Mouse (Mus musculus): Measurements from ENCODE around the gene Vmn1r1. TPM values are rescaled to one million over a fixed set of nuclear protein-coding genes. Genes with fewer than 3 reads are reported as not detected.
"Not testable (repeated sequence)": the region's sequence is repeated elsewhere in the genome, so short reads cannot be mapped to it uniquely, and the experiment has no call there.

Gene Vmn1r1
- not detected for polyA plus RNA-seq (2017; shearing (Covaris generic))

- ATAC-seq, result no peak
These were observed at the start of gene Vmn1r1 for GRCm38 (mm10) chr1:182164386-182164785. TSS of gene Vmn1r1 (minus strand) at chr1:182164486.

DNA sequence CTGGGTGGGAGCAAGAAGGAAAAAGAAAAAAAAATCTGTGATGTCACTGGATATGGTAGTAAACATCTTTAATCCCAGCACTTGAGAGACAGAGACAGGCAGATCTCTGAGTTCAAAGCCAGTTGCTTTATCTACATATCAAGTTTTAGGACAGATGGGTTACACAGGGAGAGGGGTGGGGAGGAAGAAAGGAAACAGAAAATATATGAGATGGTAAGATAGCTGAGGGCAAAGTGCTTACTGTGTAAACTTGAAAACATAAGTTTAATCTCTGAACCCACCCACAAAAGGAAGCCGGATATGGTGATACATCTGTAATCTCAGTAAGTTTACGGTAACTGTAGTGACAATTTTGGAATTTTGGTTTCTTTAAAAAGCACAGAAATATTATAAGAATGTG lies 46.0 kb upstream of the Vmn1r1 start:
- ATAC-seq, result no peak

DNA sequence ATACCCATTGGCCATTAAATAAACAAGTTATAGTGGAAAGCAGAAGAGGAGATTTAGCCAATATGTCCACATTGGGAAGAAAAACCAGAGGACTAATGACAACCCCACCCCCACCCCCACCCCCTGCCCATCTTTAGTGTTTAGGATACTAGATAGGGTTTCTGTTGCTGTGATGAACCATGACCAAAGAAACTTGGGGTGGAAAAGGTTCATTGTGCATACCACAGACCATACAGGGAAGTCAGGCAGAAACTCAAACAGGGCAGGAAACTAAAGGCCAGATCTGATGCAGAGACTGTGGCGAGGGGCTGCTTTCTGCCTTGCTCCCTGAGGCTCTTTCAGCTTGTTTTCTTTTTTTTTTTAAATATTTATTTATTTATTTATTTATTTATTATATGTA lies 28.3 kb upstream of the Vmn1r1 start:
- ATAC-seq, result no peak

DNA sequence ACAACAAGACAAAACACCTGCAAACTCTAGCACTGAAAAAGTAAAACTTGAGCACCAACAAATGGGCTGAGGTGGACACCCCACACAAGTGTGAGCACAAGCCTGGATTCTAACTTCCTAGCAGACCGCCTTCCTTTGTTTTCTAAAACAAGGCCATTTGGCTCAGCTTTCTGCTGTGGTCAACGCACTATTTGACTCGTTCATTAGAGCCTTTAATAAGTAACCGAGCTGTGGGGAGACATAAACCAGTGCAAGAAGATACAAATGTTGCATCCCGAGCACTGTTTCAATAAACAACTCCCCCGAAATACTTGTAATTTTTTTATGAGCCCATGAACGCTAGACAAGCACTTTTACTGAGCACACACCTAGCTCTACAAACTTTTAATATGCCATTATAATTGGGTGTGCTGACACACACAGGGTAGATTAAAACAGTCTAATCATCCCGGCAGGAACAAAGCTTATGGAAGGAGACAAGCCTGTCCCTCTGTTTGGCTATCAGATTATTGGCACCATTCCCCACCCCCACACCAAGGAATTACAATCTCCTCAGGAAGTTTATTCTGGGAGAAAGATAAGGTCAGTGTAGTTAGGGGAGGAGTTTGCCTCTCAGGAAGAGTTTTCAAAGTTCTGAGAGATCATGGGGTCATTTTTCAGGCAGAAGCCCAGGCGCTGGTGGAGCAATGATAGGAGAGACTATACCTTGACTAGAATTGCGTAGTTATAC lies 27.7 kb upstream of the Vmn1r1 start:
- ATAC-seq, result no peak

- no peak for ATAC-seq
These were observed 26.9 kb upstream of the Vmn1r1 start for GRCm38 (mm10) chr1:182191181-182191580.

GRCm38 (mm10) chr1:182189669-182190440 lies 25.6 kb upstream of the Vmn1r1 start:
- ATAC-seq, result no peak

DNA sequence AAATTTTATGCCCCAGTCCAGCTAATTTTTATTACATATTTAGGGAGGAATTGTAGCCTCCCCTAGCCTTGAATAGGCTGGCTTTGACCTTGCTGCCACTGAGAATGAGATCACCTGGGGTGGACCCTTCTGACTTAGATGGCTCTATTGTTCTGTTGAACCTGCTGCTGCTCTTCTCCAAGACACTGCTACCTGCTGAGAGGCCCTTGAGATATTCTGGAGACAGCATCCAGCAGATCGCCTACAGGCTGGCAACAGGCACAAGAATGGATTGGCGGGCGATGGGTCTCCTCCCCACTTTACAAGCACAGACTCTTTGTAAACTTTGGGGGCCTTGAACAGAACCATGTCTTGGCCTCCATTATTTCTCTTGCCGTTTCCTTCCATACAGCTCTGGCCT lies 18.2 kb upstream of the Vmn1r1 start:
- ATAC-seq, result not testable (repeated sequence)

GRCm38 (mm10) chr1:182181456-182182305 lies 17.4 kb upstream of the Vmn1r1 start:
- ATAC-seq, result no peak

DNA sequence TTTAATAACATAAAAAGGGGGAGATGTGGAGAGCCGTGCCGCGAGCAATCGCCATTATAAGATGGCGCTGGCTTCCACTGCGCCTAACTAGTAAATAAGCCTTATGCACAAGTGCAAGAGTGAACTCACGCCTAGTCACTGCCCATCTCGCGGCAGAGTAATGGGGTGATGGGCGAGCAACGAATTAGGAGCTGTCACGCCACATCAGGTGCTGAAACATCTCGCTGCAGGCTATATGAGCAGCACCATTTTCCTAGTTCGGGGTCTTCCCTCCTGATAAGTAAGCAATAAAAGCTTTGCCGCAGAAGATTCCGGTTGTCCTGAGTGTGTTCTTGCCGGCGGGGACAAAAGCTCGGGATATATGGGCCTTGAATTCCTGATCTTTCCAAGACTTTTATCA lies 12.7 kb upstream of the Vmn1r1 start:
- ATAC-seq, result not testable (repeated sequence)

DNA sequence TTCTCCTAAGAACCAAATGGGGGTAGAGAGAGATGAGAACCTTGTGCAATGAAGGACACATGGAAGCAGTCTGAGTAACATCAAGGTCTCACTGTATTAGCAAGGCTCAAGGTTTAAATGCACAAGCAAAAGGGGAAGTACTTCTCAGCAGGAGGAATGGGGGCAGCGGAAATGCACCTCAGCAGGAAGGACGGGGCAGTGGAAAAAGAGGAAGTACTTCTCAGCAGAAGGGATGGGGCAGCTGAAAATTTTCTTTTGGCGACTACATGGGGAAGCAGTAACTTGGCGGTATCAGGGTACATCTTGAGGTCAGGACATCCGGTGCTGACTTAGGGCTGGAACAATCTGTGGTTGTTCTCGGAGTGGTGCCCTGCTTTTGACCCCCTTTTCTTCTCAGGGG lies 5.9 kb upstream of the Vmn1r1 start:
- ATAC-seq, result not testable (repeated sequence)

DNA sequence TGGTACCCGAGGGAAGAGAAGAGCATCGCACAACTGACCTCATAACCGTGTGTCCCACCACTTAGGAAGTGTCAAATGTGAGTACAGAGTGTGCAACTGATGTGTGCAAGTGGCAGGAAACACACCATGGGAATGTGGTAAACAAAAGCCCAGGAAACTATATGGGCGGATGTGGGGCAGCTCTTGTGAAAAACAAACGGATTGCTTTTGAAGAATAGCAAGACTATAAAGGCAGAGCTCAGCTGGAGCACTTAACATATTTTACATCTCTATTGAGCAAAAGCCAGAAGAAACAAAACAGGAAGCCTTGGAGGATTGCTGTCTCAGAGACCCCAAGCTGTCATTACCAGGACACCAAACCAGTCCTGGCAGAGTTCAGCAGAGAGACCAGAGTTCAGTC lies 1.3 kb downstream of the Vmn1r1 start:
- ATAC-seq, result no peak

DNA sequence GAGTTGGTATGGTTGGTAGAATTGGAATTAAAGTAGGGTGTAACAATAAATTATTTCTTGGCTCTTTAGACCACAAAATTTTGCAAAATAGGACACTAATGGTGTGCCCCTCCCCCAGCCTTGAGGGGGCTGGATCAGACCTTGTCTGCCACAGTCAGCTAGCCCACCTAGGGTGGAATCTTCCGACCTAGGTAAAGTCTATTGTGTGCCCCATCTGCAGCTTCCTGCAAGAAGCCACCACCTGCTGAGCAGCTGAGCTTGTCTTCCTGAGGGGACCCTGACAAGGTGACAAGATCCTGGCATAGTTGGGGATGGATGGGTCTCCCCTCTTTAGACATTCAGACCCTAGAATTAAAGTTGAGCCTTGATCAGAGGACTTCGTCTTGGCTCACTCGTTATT lies 4.7 kb downstream of the Vmn1r1 start:
- no peak for ATAC-seq

DNA sequence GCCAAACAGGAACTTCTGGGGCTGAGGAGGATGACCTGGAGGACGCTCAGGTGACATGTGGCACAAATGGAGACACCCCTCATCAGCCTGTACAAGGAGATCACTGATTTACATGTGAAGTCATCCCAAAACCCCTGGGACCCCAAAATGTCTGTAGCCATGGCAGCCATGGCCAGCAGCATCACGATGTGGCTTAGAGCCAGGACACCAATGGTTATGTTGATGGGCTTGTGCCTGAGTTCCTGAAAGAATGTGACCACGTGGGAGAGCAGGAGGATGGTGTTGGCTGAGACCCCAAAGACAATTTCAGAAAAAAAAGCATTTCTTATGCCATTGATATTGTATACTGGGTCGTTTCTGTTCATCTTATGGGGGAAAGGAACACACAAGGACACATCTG lies 6.6 kb downstream of the Vmn1r1 start:
- no peak for ATAC-seq

DNA sequence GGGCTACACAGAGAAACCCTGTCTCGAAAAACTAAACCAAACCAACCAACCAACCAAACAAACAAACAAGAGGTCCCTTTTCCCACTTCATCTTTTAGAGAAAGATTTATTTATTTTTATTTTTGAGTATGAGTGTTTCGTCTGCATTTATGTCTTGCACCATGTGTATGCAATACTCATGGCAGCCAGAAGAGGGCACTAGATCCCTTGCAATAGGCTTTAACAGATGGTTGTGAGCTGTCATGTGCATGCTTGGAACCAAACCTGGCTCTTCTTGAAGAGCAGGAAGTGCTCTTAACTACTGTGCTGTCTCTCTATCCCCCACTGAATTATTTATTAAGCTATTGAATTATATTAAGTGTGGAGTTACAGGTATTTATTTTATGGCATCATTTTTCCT lies 14.3 kb downstream of the Vmn1r1 start:
- ATAC-seq, result no peak

DNA sequence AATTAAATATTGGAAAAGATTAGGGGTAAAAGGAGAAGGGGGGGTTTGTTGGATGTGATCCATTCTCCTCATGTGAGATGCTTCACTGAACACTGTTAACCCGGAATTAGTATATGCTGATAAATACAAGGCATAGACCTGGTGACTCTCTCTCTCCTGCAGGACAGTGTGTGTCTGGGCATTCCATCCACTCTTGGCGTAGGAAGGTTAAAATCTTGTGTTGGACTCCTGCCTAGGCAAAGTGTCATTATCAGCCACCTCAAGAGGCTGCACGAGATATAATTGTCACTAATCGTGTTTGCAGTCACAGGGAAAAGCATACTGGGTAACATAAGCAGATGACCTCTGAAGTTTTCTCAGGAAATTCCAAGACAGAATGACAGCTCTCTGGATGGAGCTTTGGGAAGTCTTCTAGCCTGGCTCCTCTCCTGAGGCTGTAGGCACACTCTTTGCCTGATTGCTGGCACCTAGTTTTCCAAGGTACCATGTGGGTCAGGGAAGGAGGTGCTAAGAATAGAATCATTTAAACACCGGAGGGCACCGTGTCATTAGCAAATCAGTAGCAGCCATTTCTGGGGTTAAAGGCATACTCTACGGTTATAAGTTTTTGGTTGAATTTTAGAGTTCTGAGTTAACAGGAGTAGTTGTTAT lies 15.3 kb downstream of the Vmn1r1 start:
- no peak for ATAC-seq

GRCm38 (mm10) chr1:182145546-182145945 lies 18.7 kb downstream of the Vmn1r1 start:
- no peak for ATAC-seq

GRCm38 (mm10) chr1:182143288-182143687 lies 21.0 kb downstream of the Vmn1r1 start:
- no peak for ATAC-seq

DNA sequence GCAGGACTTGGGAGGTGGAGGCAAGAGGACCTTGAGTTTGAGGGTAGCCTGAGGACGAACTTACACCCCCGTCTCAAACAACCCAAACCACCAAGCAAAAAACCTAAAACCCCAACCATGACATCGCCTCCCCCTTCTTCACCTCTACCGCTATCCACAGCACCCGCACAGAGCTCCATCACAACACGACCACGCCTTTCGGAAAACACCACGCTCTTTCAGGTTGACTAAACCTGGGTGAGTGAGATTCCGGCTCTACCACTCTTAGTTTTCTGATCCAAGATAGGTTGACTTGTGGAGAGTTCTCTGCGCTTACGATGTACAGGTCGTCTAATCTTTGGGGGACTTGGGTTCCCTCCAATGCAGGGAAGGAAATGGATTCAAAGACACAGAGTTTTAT lies 21.6 kb downstream of the Vmn1r1 start:
- ATAC-seq, result no peak

DNA sequence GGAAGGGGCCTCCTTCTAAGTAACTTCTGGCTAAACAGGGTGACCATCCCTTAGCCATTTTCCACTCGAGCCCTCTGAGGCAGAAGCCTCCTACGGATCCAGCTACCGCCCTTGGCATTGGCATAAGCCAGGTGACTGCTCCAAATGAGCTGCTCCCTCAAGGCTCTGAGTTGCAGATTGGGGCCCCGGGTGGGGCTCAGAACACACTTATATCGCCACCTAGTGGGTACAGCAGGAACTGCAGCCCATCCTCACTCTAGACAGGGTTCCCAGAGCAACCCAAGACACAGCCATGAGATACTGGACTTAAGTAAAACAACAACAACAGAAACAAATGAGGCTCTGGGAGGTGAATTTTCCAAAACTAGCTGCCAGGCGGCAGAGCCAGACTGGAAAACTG lies 23.9 kb downstream of the Vmn1r1 start:
- peak; percentile 84 for ATAC-seq

GRCm38 (mm10) chr1:182139937-182140336 lies 24.3 kb downstream of the Vmn1r1 start:
- ATAC-seq, result no peak

DNA sequence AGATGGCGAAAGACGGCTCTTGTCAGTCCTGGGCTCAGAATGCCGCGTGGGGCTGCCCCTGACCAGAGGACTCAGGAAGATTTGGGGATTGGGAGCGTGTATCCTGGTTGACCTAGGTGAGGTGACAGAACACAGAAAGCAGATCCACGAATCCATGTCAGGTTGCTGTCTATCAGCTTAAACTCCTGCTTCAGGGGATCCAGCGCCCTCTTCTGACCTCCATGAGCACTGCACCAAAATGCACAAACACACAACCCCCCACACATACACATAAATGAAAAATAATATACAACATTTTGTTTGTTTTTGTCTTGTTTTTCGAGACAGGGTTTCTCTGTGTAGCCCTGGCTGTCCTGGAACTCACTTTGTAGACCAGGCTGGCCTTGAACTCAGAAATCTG lies 26.1 kb downstream of the Vmn1r1 start:
- ATAC-seq, result no peak

GRCm38 (mm10) chr1:182137204-182138125 lies 26.8 kb downstream of the Vmn1r1 start:
- ATAC-seq, result no peak
